Mouse (Mus musculus): ENCODE measurements around the gene Six5. TPM values are rescaled to one million over a fixed set of nuclear protein-coding genes. Genes with fewer than 3 reads are reported as not detected.

Six5 gene
- polyA plus RNA-seq, 1 experiment from 2014 or later, result 10.5 TPM

- H3K9me3 ChIP-seq (replicated peaks; ENCODE audit: control insufficient read depth, low read length), result no peaks in the 10 kb centered on the region
- H3K36me3 ChIP-seq (replicated peaks; ENCODE audit: control insufficient read depth, insufficient read depth, low read depth, low read length), result no peaks in the 10 kb centered on the region
- H3K9ac ChIP-seq (replicated peaks; ENCODE audit: low read length), result no peak overlapping the region
- no peak overlapping the region for H3K4me3 ChIP-seq (ENCODE audit: low read depth, low read length)
- H3K4me2 ChIP-seq (ENCODE audit: low read depth, low read length), result no peak overlapping the region
- no peaks in the 10 kb centered on the region for H3K27me3 ChIP-seq (ENCODE audit: control insufficient read depth, insufficient read depth, low read length)
- DNase-seq (ENCODE audit: low spot score) (no peak), ATAC-seq (replicated peaks; ENCODE audit: insufficient number of reproducible peaks, low FRiP score, low TSS enrichment, low read depth) (no peak)
- H3K4me1 ChIP-seq (ENCODE audit: control insufficient read depth, insufficient read depth, low read length), result no peaks in the 10 kb centered on the region
- 98% methylated on average over 4 of the region's 4 CpGs for WGBS
- H3K27ac ChIP-seq (replicated peaks; ENCODE audit: low read depth, low read length), result no peak overlapping the region
These were observed 27.3 kb downstream of the Six5 start for GRCm38 (mm10) chr7:19121686-19122085.

- Histone ChIP-seq H3K27me3 (ENCODE audit: control insufficient read depth, insufficient read depth, low read length) (no peaks in the 10 kb centered on the region), H3K9me3 (replicated peaks; ENCODE audit: control insufficient read depth, low read length) (no peaks in the 10 kb centered on the region), H3K36me3 (replicated peaks; ENCODE audit: control insufficient read depth, insufficient read depth, low read depth, low read length) (no peaks in the 10 kb centered on the region), H3K4me1 (ENCODE audit: control insufficient read depth, insufficient read depth, low read length) (no peaks in the 10 kb centered on the region), H3K4me2 (ENCODE audit: low read depth, low read length) (no peak overlapping the region), H3K27ac (replicated peaks; ENCODE audit: low read depth, low read length) (no peak overlapping the region), H3K4me3 (ENCODE audit: low read depth, low read length) (no peak overlapping the region), H3K9ac (replicated peaks; ENCODE audit: low read length) (no peak overlapping the region)
- DNase-seq (ENCODE audit: low spot score), result no peak
- 86% methylated on average over 6 of the region's 6 CpGs for WGBS
- no peak for ATAC-seq (replicated peaks; ENCODE audit: insufficient number of reproducible peaks, low FRiP score, low TSS enrichment, low read depth)
These were observed 30.3 kb downstream of the Six5 start for GRCm38 (mm10) chr7:19124713-19125112.

GRCm38 (mm10) chr7:19127744-19128143 lies 33.4 kb downstream of the Six5 start:
- no peak for ATAC-seq (replicated peaks; ENCODE audit: insufficient number of reproducible peaks, low FRiP score, low TSS enrichment, low read depth)
- no peaks in the 10 kb centered on the region for H3K4me1 ChIP-seq (ENCODE audit: control insufficient read depth, insufficient read depth, low read length)
- no peaks in the 10 kb centered on the region for H3K9me3 ChIP-seq (replicated peaks; ENCODE audit: control insufficient read depth, low read length)
- H3K9ac ChIP-seq (replicated peaks; ENCODE audit: low read length), result no peak overlapping the region
- no peaks in the 10 kb centered on the region for H3K27me3 ChIP-seq (ENCODE audit: control insufficient read depth, insufficient read depth, low read length)
- H3K27ac ChIP-seq (replicated peaks; ENCODE audit: low read depth, low read length), result no peak overlapping the region
- H3K36me3 ChIP-seq (replicated peaks; ENCODE audit: control insufficient read depth, insufficient read depth, low read depth, low read length), result no peaks in the 10 kb centered on the region
- no peak overlapping the region for H3K4me3 ChIP-seq (ENCODE audit: low read depth, low read length)
- 89% methylated on average over 5 of the region's 5 CpGs for WGBS
- no peak for DNase-seq (ENCODE audit: low spot score)
- H3K4me2 ChIP-seq (ENCODE audit: low read depth, low read length), result no peak overlapping the region

- H3K9ac ChIP-seq (replicated peaks; ENCODE audit: low read length), result no peak overlapping the region
- ATAC-seq (replicated peaks; ENCODE audit: insufficient number of reproducible peaks, low FRiP score, low TSS enrichment, low read depth), result no peak
- no peak overlapping the region for H3K27ac ChIP-seq (replicated peaks; ENCODE audit: low read depth, low read length)
- no peaks in the 10 kb centered on the region for H3K36me3 ChIP-seq (replicated peaks; ENCODE audit: control insufficient read depth, insufficient read depth, low read depth, low read length)
- DNase-seq (ENCODE audit: low spot score), result no peak
- H3K27me3 ChIP-seq (ENCODE audit: control insufficient read depth, insufficient read depth, low read length), result no peaks in the 10 kb centered on the region
- H3K4me3 ChIP-seq (ENCODE audit: low read depth, low read length), result no peak overlapping the region
- H3K4me1 ChIP-seq (ENCODE audit: control insufficient read depth, insufficient read depth, low read length), result no peaks in the 10 kb centered on the region
- WGBS, result 94% methylated on average over 5 of the region's 5 CpGs
- no peaks in the 10 kb centered on the region for H3K9me3 ChIP-seq (replicated peaks; ENCODE audit: control insufficient read depth, low read length)
- H3K4me2 ChIP-seq (ENCODE audit: low read depth, low read length), result no peak overlapping the region
These were observed 35.0 kb downstream of the Six5 start for GRCm38 (mm10) chr7:19129396-19129795.

- no peak overlapping the region; the same call in 1 of the 2 replicates for H3K4me2 ChIP-seq (ENCODE audit: low read depth, low read length)
- no peak for ATAC-seq (replicated peaks; ENCODE audit: insufficient number of reproducible peaks, low FRiP score, low TSS enrichment, low read depth)
- H3K27me3 ChIP-seq (ENCODE audit: control insufficient read depth, insufficient read depth, low read length), result no peaks in the 10 kb centered on the region
- DNase-seq (ENCODE audit: low spot score), result no peak
- no peaks in the 10 kb centered on the region for H3K4me1 ChIP-seq (ENCODE audit: control insufficient read depth, insufficient read depth, low read length)
- peak overlapping the region; percentile 38 for H3K4me3 ChIP-seq (ENCODE audit: low read depth, low read length)
- no peak overlapping the region for H3K9ac ChIP-seq (replicated peaks; ENCODE audit: low read length)
- H3K36me3 ChIP-seq (replicated peaks; ENCODE audit: control insufficient read depth, insufficient read depth, low read depth, low read length), result no peaks in the 10 kb centered on the region; the same call in 1 of the 2 replicates
- no peaks in the 10 kb centered on the region for H3K9me3 ChIP-seq (replicated peaks; ENCODE audit: control insufficient read depth, low read length)
- 36% methylated on average over 4 of the region's 4 CpGs for WGBS
- H3K27ac ChIP-seq (replicated peaks; ENCODE audit: low read depth, low read length), result no peak overlapping the region
These were observed 36.3 kb downstream of the Six5 start for GRCm38 (mm10) chr7:19130657-19131056.

GRCm38 (mm10) chr7:19131324-19131848 lies 37.0 kb downstream of the Six5 start:
- H3K9ac ChIP-seq (replicated peaks; ENCODE audit: low read length), result peak overlapping the region; percentile 50
- peak; percentile 98 for DNase-seq (ENCODE audit: low spot score)
- no peaks in the 10 kb centered on the region for H3K4me1 ChIP-seq (ENCODE audit: control insufficient read depth, insufficient read depth, low read length)
- peak overlapping the region; percentile 38 for H3K4me3 ChIP-seq (ENCODE audit: low read depth, low read length)
- H3K27me3 ChIP-seq (ENCODE audit: control insufficient read depth, insufficient read depth, low read length), result no peaks in the 10 kb centered on the region
- H3K27ac ChIP-seq (replicated peaks; ENCODE audit: low read depth, low read length), result peak overlapping the region; percentile 56; the same call in 1 of the 2 replicates
- peak overlapping the region; percentile 60 for H3K4me2 ChIP-seq (ENCODE audit: low read depth, low read length)
- under 1% methylated on average over 39 of the region's 39 CpGs for WGBS
- peak; percentile 98 for ATAC-seq (replicated peaks; ENCODE audit: insufficient number of reproducible peaks, low FRiP score, low TSS enrichment, low read depth)
- peaks cover 3% of the 10 kb centered on the region; the same call in 1 of the 2 replicates for H3K36me3 ChIP-seq (replicated peaks; ENCODE audit: control insufficient read depth, insufficient read depth, low read depth, low read length)
- no peaks in the 10 kb centered on the region for H3K9me3 ChIP-seq (replicated peaks; ENCODE audit: control insufficient read depth, low read length)

- H3K27ac ChIP-seq (replicated peaks; ENCODE audit: low read depth, low read length), result no peak overlapping the region
- H3K36me3 ChIP-seq (replicated peaks; ENCODE audit: control insufficient read depth, insufficient read depth, low read depth, low read length), result peaks cover 7% of the 10 kb centered on the region
- no peak overlapping the region for H3K4me3 ChIP-seq (ENCODE audit: low read depth, low read length)
- ATAC-seq (replicated peaks; ENCODE audit: insufficient number of reproducible peaks, low FRiP score, low TSS enrichment, low read depth), result no peak
- no peak overlapping the region for H3K4me2 ChIP-seq (ENCODE audit: low read depth, low read length)
- H3K27me3 ChIP-seq (ENCODE audit: control insufficient read depth, insufficient read depth, low read length), result no peaks in the 10 kb centered on the region
- H3K9me3 ChIP-seq (replicated peaks; ENCODE audit: control insufficient read depth, low read length), result no peaks in the 10 kb centered on the region
- DNase-seq (ENCODE audit: low spot score), result no peak
- WGBS, result 95% methylated on average over 13 of the region's 13 CpGs
- H3K4me1 ChIP-seq (ENCODE audit: control insufficient read depth, insufficient read depth, low read length), result no peaks in the 10 kb centered on the region
- no peak overlapping the region for H3K9ac ChIP-seq (replicated peaks; ENCODE audit: low read length)
These were observed 41.8 kb downstream of the Six5 start for GRCm38 (mm10) chr7:19136168-19136567.

GRCm38 (mm10) chr7:19136673-19137334 lies 42.4 kb downstream of the Six5 start:
- H3K4me2 ChIP-seq (ENCODE audit: low read depth, low read length), result no peak overlapping the region
- no peak overlapping the region for H3K27ac ChIP-seq (replicated peaks; ENCODE audit: low read depth, low read length)
- WGBS, result 92% methylated on average over 38 of the region's 38 CpGs
- ATAC-seq (replicated peaks; ENCODE audit: insufficient number of reproducible peaks, low FRiP score, low TSS enrichment, low read depth) (0 out of 2 replicates have a peak, but pooled peaks have one; percentile 10), DNase-seq (ENCODE audit: low spot score) (no peak)
- no peaks in the 10 kb centered on the region for H3K27me3 ChIP-seq (ENCODE audit: control insufficient read depth, insufficient read depth, low read length)
- H3K36me3 ChIP-seq (replicated peaks; ENCODE audit: control insufficient read depth, insufficient read depth, low read depth, low read length), result peaks cover 7% of the 10 kb centered on the region
- H3K4me3 ChIP-seq (ENCODE audit: low read depth, low read length), result no peak overlapping the region
- H3K4me1 ChIP-seq (ENCODE audit: control insufficient read depth, insufficient read depth, low read length), result no peaks in the 10 kb centered on the region
- H3K9ac ChIP-seq (replicated peaks; ENCODE audit: low read length), result no peak overlapping the region
- no peaks in the 10 kb centered on the region for H3K9me3 ChIP-seq (replicated peaks; ENCODE audit: control insufficient read depth, low read length)

Measured in embryonic facial prominence, embryonic 11.5 days (tissue).